Mouse (Mus musculus) C2C12 (cell line): ENCODE results near the gene Faap100. TPM values are rescaled to one million over a fixed set of nuclear protein-coding genes. Genes with fewer than 3 reads are reported as not detected.

Experiments
- H3K27me3 ChIP-seq: one replicate; pipeline ENCODE4 v1.6.1; 2011; ENCODE audit not compliant: control insufficient read depth, insufficient read depth, insufficient read length
- H3K36me3 ChIP-seq: one replicate; pipeline ENCODE4 v1.6.1; 2011; ENCODE audit not compliant: control insufficient read depth, insufficient read depth
- H3K4me3 ChIP-seq: one replicate; pipeline ENCODE4 v1.5.1; 2011; ENCODE audit warnings: mild to moderate bottlenecking, control low read depth; ENCODE audit not compliant: poor library complexity, insufficient read depth, severe bottlenecking
- H3K79me2 ChIP-seq: one replicate; pipeline ENCODE4 v1.6.1; 2011; ENCODE audit not compliant: control insufficient read depth, insufficient read depth
- H3K79me3 ChIP-seq: one replicate; pipeline ENCODE4 v1.6.1; 2011; ENCODE audit warnings: low read depth, control low read depth
- H3ac ChIP-seq: one replicate; pipeline ENCODE3; 2011; ENCODE audit warnings: low read depth; ENCODE audit not compliant: control insufficient read depth, insufficient read length
- CEBPB ChIP-seq: IDR thresholded peaks from one replicate; pipeline ENCODE4 v1.6.1; 2011; ENCODE audit warnings: low read depth, mild to moderate bottlenecking, control low read depth, moderate library complexity
- CTCF ChIP-seq: IDR thresholded peaks from one replicate; pipeline ENCODE4 v1.5.1; 2011; ENCODE audit not compliant: control insufficient read depth, insufficient read depth, insufficient read length
- FOSL1 ChIP-seq: IDR thresholded peaks from one replicate; pipeline ENCODE4 v1.8.0; 2011; ENCODE audit warnings: mild to moderate bottlenecking, low read length; ENCODE audit not compliant: poor library complexity, insufficient read depth, severe bottlenecking
- MAX ChIP-seq: IDR thresholded peaks from one replicate; pipeline ENCODE4 v1.6.1; 2011; ENCODE audit warnings: mild to moderate bottlenecking, control low read depth
- MYOD1 ChIP-seq: IDR thresholded peaks from one replicate; pipeline ENCODE4 v1.6.1; 2011; ENCODE audit warnings: low read depth; ENCODE audit not compliant: control insufficient read depth, insufficient read length
- MYOG ChIP-seq: IDR thresholded peaks from one replicate; pipeline ENCODE4 v1.6.1; 2011; ENCODE audit not compliant: control insufficient read depth, insufficient read length; ENCODE audit errors: extremely low read depth
- USF1 ChIP-seq: IDR thresholded peaks from one replicate; pipeline ENCODE4 v1.6.1; 2011; ENCODE audit warnings: low read depth, mild to moderate bottlenecking, control low read depth, moderate library complexity
- polyA plus RNA-seq: library from polyadenylated mRNA; unstranded; fragments of >200 nt; fragmentation: generic; extraction: Trizol; gene quantifications from one replicate; pipeline ENCODE4 v1.2.1, GENCODE M21; 2012; ENCODE audit warnings: missing spikeins

The Faap100 gene
- polyA plus RNA-seq, 1 experiment: 18.0 TPM

- Histone ChIP-seq H3K79me3 (peaks cover 24% of the 10 kb centered on the region), H3K4me3 (no peak overlapping the region), H3K36me3 (peaks cover 97% of the 10 kb centered on the region), H3ac (no peak overlapping the region), H3K27me3 (no peaks in the 10 kb centered on the region), H3K79me2 (peaks cover 72% of the 10 kb centered on the region)
- TF ChIP-seq USF1 (no peak), CEBPB (no peak), MYOG (no peak), MAX (no peak), MYOD1 (no peak), CTCF (no peak), FOSL1 (no peak)
These were observed 19.0 kb upstream of the Faap100 start for GRCm38 (mm10) chr11:120397602-120398001.

GRCm38 (mm10) chr11:120395661-120396060, 17.1 kb upstream of the Faap100 start:
- TF ChIP-seq FOSL1: no peak
- no peak for TF ChIP-seq USF1
- TF ChIP-seq MAX: no peak
- no peak for TF ChIP-seq MYOD1
- TF ChIP-seq MYOG: no peak
- TF ChIP-seq CEBPB: no peak
- no peak for TF ChIP-seq CTCF
- Histone ChIP-seq H3K4me3 (no peak overlapping the region), H3ac (no peak overlapping the region), H3K79me2 (peaks cover 61% of the 10 kb centered on the region), H3K27me3 (no peaks in the 10 kb centered on the region), H3K79me3 (peaks cover 21% of the 10 kb centered on the region), H3K36me3 (peaks cover 90% of the 10 kb centered on the region)

- Histone ChIP-seq H3K4me3 (no peak overlapping the region), H3ac (no peak overlapping the region), H3K79me2 (peaks cover 7% of the 10 kb centered on the region), H3K27me3 (no peaks in the 10 kb centered on the region), H3K36me3 (peaks cover 86% of the 10 kb centered on the region), H3K79me3 (peaks cover 2% of the 10 kb centered on the region)
- TF ChIP-seq FOSL1 (no peak), MYOD1 (no peak), MAX (no peak), CEBPB (no peak), MYOG (no peak), CTCF (no peak), USF1 (no peak)
These were observed 10.0 kb upstream of the Faap100 start for GRCm38 (mm10) chr11:120388580-120388979.

- no peak for TF ChIP-seq MYOD1
- Histone ChIP-seq H3K36me3 (peaks cover 85% of the 10 kb centered on the region), H3K79me2 (no peaks in the 10 kb centered on the region), H3K79me3 (no peaks in the 10 kb centered on the region), H3K4me3 (no peak overlapping the region), H3ac (no peak overlapping the region), H3K27me3 (no peaks in the 10 kb centered on the region)
These were observed 8.6 kb upstream of the Faap100 start for GRCm38 (mm10) chr11:120387157-120387556.

- no peak overlapping the region for H3ac ChIP-seq
- peaks cover 86% of the 10 kb centered on the region for H3K36me3 ChIP-seq
- no peak overlapping the region for H3K4me3 ChIP-seq
- H3K79me2 ChIP-seq: no peaks in the 10 kb centered on the region
- H3K27me3 ChIP-seq: no peaks in the 10 kb centered on the region
- TF ChIP-seq USF1 (no peak), FOSL1 (no peak), CTCF (no peak)
- H3K79me3 ChIP-seq: no peaks in the 10 kb centered on the region
These were observed 8.1 kb upstream of the Faap100 start for GRCm38 (mm10) chr11:120386632-120387031.

- H3K79me2 ChIP-seq: peaks cover 8% of the 10 kb centered on the region
- H3K36me3 ChIP-seq: peaks cover 79% of the 10 kb centered on the region
These were observed 3.9 kb upstream of the Faap100 start for GRCm38 (mm10) chr11:120382509-120382908.

More at GRCm38 (mm10) chr11:120382509-120382908, 3.9 kb upstream of the Faap100 start:
- Histone ChIP-seq H3K79me3 (peaks cover 3% of the 10 kb centered on the region), H3ac (no peak overlapping the region), H3K27me3 (no peaks in the 10 kb centered on the region), H3K4me3 (no peak overlapping the region)
- TF ChIP-seq MYOD1: no peak
- no peak for TF ChIP-seq MAX
- TF ChIP-seq FOSL1: no peak
- no peak for TF ChIP-seq CEBPB
